Mouse (Mus musculus) urinary bladder, postnatal 25 days (tissue): ENCODE data around the gene Rhobtb3.
A peak's percentile ranks its signal among the peaks of the same experiment; 100 is the strongest.

ENCODE experiments used
- DNase-seq: peaks from one replicate; pipeline ENCODE4 v3.0.0; 2022; ENCODE audit warnings: low spot score

Gene Rhobtb3

GRCm38 (mm10) chr13:75943189-75944043 lies at the start of gene Rhobtb3:
Gene Rhobtb3, minus strand, starts transcription at chr13:75943925.
- peak; percentile 69 for DNase-seq

GRCm38 (mm10) chr13:75992169-75993028 lies 48.7 kb upstream of the Rhobtb3 start:
- DNase-seq: no peak

GRCm38 (mm10) chr13:75988096-75988495 lies 44.4 kb upstream of the Rhobtb3 start:
- DNase-seq: no peak

DNA sequence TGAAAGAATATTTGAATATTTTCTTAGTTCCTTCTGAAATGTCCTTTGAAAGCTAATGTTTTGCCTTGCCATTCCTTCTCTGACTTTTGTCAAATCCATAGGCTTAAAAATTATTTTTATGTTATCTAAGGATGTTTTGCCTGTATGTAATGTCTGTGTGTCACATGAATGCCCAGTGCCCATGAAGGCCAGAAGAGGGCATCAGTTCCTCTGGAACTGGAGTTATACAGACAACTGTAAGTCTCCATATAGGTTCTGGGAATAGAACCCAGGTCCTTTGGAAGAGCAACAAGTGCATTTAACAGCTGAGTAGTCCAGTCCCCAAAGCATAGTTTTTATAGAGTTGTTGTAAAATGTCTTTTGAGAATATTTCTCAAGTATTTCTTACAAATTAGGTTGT lies 38.2 kb upstream of the Rhobtb3 start:
- DNase-seq: no peak

- DNase-seq: no peak
Measured at GRCm38 (mm10) chr13:75976649-75977048, 32.9 kb upstream of the Rhobtb3 start.

- DNase-seq: no peak
Measured at GRCm38 (mm10) chr13:75976218-75976617, 32.5 kb upstream of the Rhobtb3 start.

DNA sequence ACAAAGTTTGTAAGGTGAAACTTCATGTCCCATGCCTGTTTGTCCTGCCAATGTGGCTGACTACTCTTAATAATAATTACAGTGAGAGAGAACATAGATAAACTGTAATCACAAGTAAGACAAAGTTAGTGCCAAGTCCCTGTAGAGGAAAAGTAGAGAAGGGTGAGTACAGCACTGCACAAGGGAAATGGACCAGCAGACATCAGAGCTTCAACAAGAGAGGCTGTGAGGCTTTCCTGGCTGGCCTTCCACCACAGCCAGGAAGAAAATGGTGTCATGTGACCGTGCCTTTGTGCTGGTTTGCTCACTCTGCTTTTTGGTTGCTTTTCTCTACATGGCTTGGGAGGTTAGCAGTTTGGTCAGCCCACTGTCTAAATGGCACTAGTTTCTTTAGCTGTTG lies 31.9 kb upstream of the Rhobtb3 start:
- DNase-seq: no peak

GRCm38 (mm10) chr13:75974481-75974880 lies 30.8 kb upstream of the Rhobtb3 start:
- no peak for DNase-seq

- DNase-seq: no peak
Measured at GRCm38 (mm10) chr13:75966850-75967249, 23.1 kb upstream of the Rhobtb3 start, which contains the start of gene Spata9. Gene Spata9, plus strand, starts transcription at chr13:75967150.

GRCm38 (mm10) chr13:75955357-75955992 lies 11.8 kb upstream of the Rhobtb3 start:
- no peak for DNase-seq

DNA sequence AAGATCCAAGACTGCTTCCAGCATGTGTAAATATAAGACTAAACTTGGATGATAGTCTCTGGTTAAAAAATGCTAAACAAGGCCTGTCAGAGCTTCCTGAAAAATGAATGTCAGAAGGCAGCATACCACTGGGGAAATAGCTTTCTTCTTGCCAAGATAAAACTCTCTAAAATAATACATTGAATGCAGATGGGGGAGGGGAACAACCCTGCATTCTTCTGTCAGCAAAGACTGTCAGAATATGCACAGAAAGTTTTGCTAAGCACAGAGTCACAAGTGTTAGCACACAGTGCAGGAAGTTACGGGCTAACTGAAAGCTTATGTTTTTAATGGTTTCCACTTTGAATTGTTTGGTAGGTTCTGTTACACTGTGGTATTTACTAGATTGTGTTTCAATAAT lies 6.6 kb upstream of the Rhobtb3 start:
- DNase-seq: no peak

DNA sequence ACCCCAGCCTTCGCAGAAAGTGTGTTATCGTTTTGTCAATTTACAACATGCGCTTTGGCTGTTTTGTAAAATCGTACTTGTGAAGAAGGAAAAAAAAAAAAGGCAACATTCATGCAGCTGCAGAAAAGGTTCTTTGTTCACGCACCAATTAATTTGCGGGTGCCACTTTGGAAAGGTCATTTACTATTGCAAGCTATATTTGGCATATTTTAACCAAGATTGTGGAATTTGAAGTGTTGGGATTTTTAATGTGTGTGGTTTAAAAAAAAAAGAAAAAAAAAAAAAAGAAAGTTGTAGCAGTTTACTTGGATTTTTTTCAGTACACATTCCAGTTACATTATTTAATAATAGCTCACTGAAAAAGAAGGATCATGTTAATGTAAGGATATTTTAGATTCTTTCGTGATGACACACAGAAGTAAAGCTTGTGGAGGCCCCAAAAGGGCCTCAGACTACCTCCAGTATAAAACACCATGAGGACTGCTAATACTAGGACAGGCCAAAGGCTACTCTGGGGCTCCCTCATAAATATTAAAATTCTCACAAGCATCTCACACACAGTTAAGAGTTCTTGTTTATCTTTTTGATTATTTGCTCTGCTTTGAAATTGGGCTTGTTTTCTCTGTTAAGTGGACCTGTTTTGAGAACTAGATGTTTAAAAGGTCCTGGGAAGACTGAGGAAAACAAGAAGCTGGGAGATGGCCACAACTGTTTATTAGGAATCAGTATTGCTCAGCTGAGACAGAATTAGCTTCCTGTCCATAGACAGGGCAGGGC lies 507 bp upstream of the Rhobtb3 start:
- no peak for DNase-seq

- no peak for DNase-seq
Measured at GRCm38 (mm10) chr13:75942731-75943130, 994 bp downstream of the Rhobtb3 start.

DNA sequence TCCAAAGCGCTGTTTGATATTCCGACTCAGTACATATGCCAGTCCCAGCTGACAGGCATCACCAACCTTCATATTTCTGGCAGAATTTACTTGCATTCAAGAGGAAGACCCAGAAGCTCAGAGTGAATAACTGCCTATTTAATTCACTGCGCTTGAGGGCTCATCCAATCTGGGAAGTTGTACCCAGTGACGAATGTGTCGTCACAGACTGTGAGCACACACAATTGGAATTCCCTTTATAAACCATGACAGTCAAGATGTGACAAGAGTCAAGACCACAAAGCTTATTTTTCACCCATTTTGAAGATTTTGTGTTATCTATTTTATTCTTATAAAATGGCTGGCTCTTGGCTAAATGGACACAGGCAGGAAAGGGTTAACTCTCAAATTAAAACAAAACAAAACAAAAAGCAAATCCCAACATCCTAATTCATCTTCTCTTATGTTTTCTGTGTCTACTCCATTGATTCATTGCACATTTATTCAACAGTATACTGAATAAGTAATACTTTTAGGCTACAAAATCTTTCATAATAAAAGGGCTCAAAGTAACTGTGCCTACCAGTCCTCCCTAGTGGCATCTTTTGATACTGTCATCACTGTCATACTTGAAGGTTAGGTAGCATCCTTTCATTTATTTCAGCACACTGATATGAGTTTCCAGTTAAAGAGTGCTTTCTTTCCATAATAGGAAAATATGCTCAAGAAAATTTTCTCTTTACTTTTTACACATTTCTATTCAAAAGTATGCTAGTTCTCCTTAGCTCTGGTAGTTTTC lies 2.0 kb downstream of the Rhobtb3 start:
- DNase-seq: no peak

DNA sequence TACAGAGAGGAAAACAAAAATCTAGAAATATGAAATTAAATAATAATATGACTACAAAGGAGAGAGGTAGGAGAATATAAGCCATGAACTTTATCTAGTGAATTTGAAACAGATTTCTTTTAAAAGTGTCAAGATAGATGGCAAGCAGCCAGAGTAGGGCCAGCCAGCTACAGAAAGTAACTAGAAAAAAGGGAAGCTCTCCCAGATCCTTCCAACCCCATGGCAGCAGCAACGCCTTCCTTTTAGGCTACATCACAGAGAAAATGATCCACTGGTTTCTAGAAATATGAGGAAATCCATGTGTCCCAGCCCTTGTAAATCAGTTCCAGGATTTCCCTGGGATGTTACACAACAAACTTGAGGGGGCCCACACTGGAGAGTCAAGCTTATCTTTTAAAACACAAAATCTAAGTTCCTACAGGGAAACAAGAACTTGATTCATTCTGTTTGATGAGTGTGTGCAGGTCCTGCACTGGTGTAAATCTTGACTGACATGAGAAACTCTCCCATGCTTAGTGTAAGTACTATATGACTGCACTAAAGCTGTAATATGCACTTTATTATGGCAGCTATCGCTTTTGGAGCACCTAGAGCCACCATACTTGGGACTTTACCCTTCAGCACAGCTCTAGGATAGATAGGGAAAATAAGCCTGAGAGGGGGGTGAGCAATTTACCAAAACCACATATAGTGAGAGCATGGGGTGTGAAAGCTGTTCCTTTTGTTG lies 2.8 kb downstream of the Rhobtb3 start:
- DNase-seq: no peak

GRCm38 (mm10) chr13:75938866-75939265 lies 4.9 kb downstream of the Rhobtb3 start:
- no peak for DNase-seq

DNA sequence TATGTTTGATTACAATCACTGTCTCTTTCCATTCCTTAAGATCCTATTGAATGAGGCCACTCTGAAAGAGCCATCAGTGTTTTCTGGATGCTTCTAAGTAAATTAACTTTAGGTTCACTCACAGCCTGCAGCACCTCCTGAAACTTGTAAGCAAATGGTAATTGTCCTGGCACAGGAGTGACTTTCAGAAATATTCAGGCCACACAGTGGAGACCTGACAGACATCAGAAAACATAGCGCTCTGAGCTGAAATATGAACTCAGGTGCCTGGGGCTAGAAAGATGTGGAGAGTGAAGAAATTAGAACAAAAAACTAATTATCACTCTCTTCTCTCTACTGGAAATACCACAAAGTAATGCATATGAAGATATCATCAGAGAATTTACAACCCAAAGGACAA lies 10.4 kb downstream of the Rhobtb3 start:
- no peak for DNase-seq

- no peak for DNase-seq
Measured at GRCm38 (mm10) chr13:75931073-75931472, 12.7 kb downstream of the Rhobtb3 start.

GRCm38 (mm10) chr13:75930660-75931059 lies 13.1 kb downstream of the Rhobtb3 start:
- DNase-seq: no peak

DNA sequence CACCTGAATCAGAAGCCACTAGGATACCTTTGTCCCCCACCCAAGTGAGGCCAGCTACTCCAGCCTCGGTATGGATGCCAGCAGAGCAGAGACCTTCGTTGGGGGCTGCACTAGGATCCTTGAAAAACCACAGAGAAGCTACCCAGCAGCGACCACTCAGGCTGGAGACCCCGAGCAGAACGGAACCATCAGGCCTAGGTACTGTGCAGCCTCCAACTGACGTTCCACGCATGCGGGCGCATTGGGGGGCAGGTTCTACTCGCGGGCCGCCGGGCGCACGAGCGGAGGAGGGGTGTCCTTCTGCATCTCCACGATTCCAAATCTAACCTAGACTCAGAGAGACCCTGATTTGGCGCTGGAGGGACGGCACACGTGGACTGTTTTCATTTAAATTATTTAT lies 13.7 kb downstream of the Rhobtb3 start:
- DNase-seq: no peak
